Mouse (Mus musculus): ENCODE results near the gene Hax1. TPM values are rescaled to one million over a fixed set of nuclear protein-coding genes. Genes with fewer than 3 reads are reported as not detected.
A peak's percentile ranks its signal among the peaks of the same experiment; 100 is the strongest.

The Hax1 gene
- polyA plus RNA-seq, 1 experiment from 2014 or later = 141 TPM

- no peak overlapping the region for H3K4me3 ChIP-seq
- WGBS = 84% methylated on average over 5 of the region's 5 CpGs
- no peak overlapping the region for H3K9ac ChIP-seq
- no peak overlapping the region for H3K27ac ChIP-seq
- no peak for ATAC-seq (ENCODE audit: low FRiP score)
- no peaks in the 10 kb centered on the region for H3K27me3 ChIP-seq
- H3K36me3 ChIP-seq = no peaks in the 10 kb centered on the region
- no peaks in the 10 kb centered on the region for H3K9me3 ChIP-seq (replicated peaks)
- no peaks in the 10 kb centered on the region for H3K4me1 ChIP-seq
- no peak overlapping the region for H3K4me2 ChIP-seq (replicated peaks)
Measured at GRCm38 (mm10) chr3:89982426-89982825, 16.2 kb downstream of the Hax1 start.

- no peaks in the 10 kb centered on the region for H3K36me3 ChIP-seq
- ATAC-seq (ENCODE audit: low FRiP score) = no peak
- no peaks in the 10 kb centered on the region for H3K27me3 ChIP-seq
- no peak overlapping the region for H3K27ac ChIP-seq
- H3K4me1 ChIP-seq = no peaks in the 10 kb centered on the region
- H3K4me2 ChIP-seq (replicated peaks) = no peak overlapping the region
- H3K9me3 ChIP-seq (replicated peaks) = no peaks in the 10 kb centered on the region
- no peak overlapping the region for H3K4me3 ChIP-seq
- no peak overlapping the region for H3K9ac ChIP-seq
Measured at GRCm38 (mm10) chr3:89976859-89977258, 21.7 kb downstream of the Hax1 start.

GRCm38 (mm10) chr3:89968509-89968908, 30.1 kb downstream of the Hax1 start:
- no peak for ATAC-seq (ENCODE audit: low FRiP score)
- no peaks in the 10 kb centered on the region for H3K9me3 ChIP-seq (replicated peaks)
- 77% methylated on average over 7 of the region's 7 CpGs for WGBS

GRCm38 (mm10) chr3:89966946-89967345, 31.6 kb downstream of the Hax1 start:
- Histone ChIP-seq H3K36me3 (no peaks in the 10 kb centered on the region; the same call in 1 of the 2 replicates), H3K4me1 (peaks cover 14% of the 10 kb centered on the region), H3K4me2 (replicated peaks) (no peak overlapping the region), H3K4me3 (no peak overlapping the region), H3K27ac (no peak overlapping the region), H3K27me3 (no peaks in the 10 kb centered on the region), H3K9ac (no peak overlapping the region), H3K9me3 (replicated peaks) (no peaks in the 10 kb centered on the region)
- ATAC-seq (ENCODE audit: low FRiP score) = no peak
- 79% methylated on average over 4 of the region's 4 CpGs for WGBS

More at GRCm38 (mm10) chr3:89968509-89968908, 30.1 kb downstream of the Hax1 start:
- Histone ChIP-seq H3K27me3 (no peaks in the 10 kb centered on the region), H3K4me2 (replicated peaks) (no peak overlapping the region), H3K9ac (no peak overlapping the region), H3K4me3 (no peak overlapping the region), H3K27ac (no peak overlapping the region), H3K4me1 (peaks cover 10% of the 10 kb centered on the region), H3K36me3 (no peaks in the 10 kb centered on the region; the same call in 1 of the 2 replicates)

GRCm38 (mm10) chr3:89965972-89966371, 32.6 kb downstream of the Hax1 start:
- H3K9ac ChIP-seq = no peak overlapping the region
- H3K36me3 ChIP-seq = no peaks in the 10 kb centered on the region; the same call in 1 of the 2 replicates
- H3K4me3 ChIP-seq = no peak overlapping the region
- H3K27ac ChIP-seq = no peak overlapping the region
- H3K9me3 ChIP-seq (replicated peaks) = no peaks in the 10 kb centered on the region
- no peaks in the 10 kb centered on the region for H3K27me3 ChIP-seq
- WGBS = 94% methylated on average over 5 of the region's 5 CpGs
- H3K4me1 ChIP-seq = peaks cover 24% of the 10 kb centered on the region
- H3K4me2 ChIP-seq (replicated peaks) = no peak overlapping the region
- ATAC-seq (ENCODE audit: low FRiP score) = no peak

GRCm38 (mm10) chr3:89965557-89965956, 33.0 kb downstream of the Hax1 start:
- H3K4me2 ChIP-seq (replicated peaks) = no peak overlapping the region
- WGBS = 94% methylated on average over 8 of the region's 8 CpGs
- no peak overlapping the region for H3K9ac ChIP-seq
- no peak overlapping the region for H3K4me3 ChIP-seq
- H3K36me3 ChIP-seq = no peaks in the 10 kb centered on the region; the same call in 1 of the 2 replicates
- H3K27me3 ChIP-seq = no peaks in the 10 kb centered on the region
- no peaks in the 10 kb centered on the region for H3K9me3 ChIP-seq (replicated peaks)
- no peak for ATAC-seq (ENCODE audit: low FRiP score)
- peaks cover 28% of the 10 kb centered on the region for H3K4me1 ChIP-seq
- no peak overlapping the region for H3K27ac ChIP-seq

- no peaks in the 10 kb centered on the region for H3K9me3 ChIP-seq (replicated peaks)
- H3K36me3 ChIP-seq = peaks cover 2% of the 10 kb centered on the region
- H3K4me1 ChIP-seq = peaks cover 42% of the 10 kb centered on the region
- peak overlapping the region; percentile 96 for H3K9ac ChIP-seq
- no peak for ATAC-seq (ENCODE audit: low FRiP score)
- H3K4me2 ChIP-seq (replicated peaks) = peak overlapping the region; percentile 97
- H3K4me3 ChIP-seq = peak overlapping the region; percentile 84
- H3K27me3 ChIP-seq = no peaks in the 10 kb centered on the region
- peak overlapping the region; percentile 92 for H3K27ac ChIP-seq
- WGBS = 37% methylated on average over 22 of the region's 22 CpGs
Measured at GRCm38 (mm10) chr3:89963926-89964739, 34.4 kb downstream of the Hax1 start.

- Histone ChIP-seq H3K9me3 (replicated peaks) (no peaks in the 10 kb centered on the region), H3K27me3 (no peaks in the 10 kb centered on the region), H3K4me3 (peak within 1 kb of the TSS; percentile 84), H3K9ac (peak within 1 kb of the TSS; percentile 96), H3K4me2 (replicated peaks) (peak within 1 kb of the TSS; percentile 97), H3K4me1 (peaks cover 49% of the 10 kb centered on the region), H3K36me3 (peaks cover 10% of the 10 kb centered on the region), H3K27ac (peak within 1 kb of the TSS; percentile 92)
- WGBS = under 1% methylated on average over 29 of the region's 35 CpGs
- peak; percentile 73 for ATAC-seq (ENCODE audit: low FRiP score)
Measured at GRCm38 (mm10) chr3:89963221-89963763, 35.3 kb downstream of the Hax1 start, which contains the start of gene Atp8b2. TSS of gene Atp8b2 (minus strand) at chr3:89963508.

GRCm38 (mm10) chr3:89962751-89963220, 35.8 kb downstream of the Hax1 start:
- Histone ChIP-seq H3K27ac (peak overlapping the region; percentile 92), H3K4me1 (peaks cover 49% of the 10 kb centered on the region), H3K36me3 (peaks cover 15% of the 10 kb centered on the region), H3K9ac (peak overlapping the region; percentile 96), H3K27me3 (no peaks in the 10 kb centered on the region), H3K4me2 (replicated peaks) (peak overlapping the region; percentile 97), H3K4me3 (peak overlapping the region; percentile 84), H3K9me3 (replicated peaks) (no peaks in the 10 kb centered on the region)
- peak; percentile 35 for ATAC-seq (ENCODE audit: low FRiP score)
- WGBS = under 1% methylated on average over 30 of the region's 30 CpGs

- peak overlapping the region; percentile 84 for H3K4me3 ChIP-seq
- H3K36me3 ChIP-seq = peaks cover 21% of the 10 kb centered on the region
- no peak for ATAC-seq (ENCODE audit: low FRiP score)
- peak overlapping the region; percentile 92 for H3K27ac ChIP-seq
- no peaks in the 10 kb centered on the region for H3K27me3 ChIP-seq
- WGBS = 11% methylated on average over 14 of the region's 14 CpGs
- H3K9me3 ChIP-seq (replicated peaks) = no peaks in the 10 kb centered on the region
- peak overlapping the region; percentile 96 for H3K9ac ChIP-seq
- peaks cover 49% of the 10 kb centered on the region for H3K4me1 ChIP-seq
- H3K4me2 ChIP-seq (replicated peaks) = peak overlapping the region; percentile 97
Measured at GRCm38 (mm10) chr3:89962059-89962750, 36.4 kb downstream of the Hax1 start.

GRCm38 (mm10) chr3:89961436-89961835, 37.1 kb downstream of the Hax1 start:
- Histone ChIP-seq H3K9me3 (replicated peaks) (no peaks in the 10 kb centered on the region), H3K4me2 (replicated peaks) (peak overlapping the region; percentile 97), H3K27me3 (no peaks in the 10 kb centered on the region), H3K4me1 (peaks cover 49% of the 10 kb centered on the region), H3K4me3 (peak overlapping the region; percentile 84), H3K27ac (no peak overlapping the region), H3K9ac (peak overlapping the region; percentile 96), H3K36me3 (peaks cover 28% of the 10 kb centered on the region)
- no peak for ATAC-seq (ENCODE audit: low FRiP score)
- 60% methylated on average over 4 of the region's 4 CpGs for WGBS

GRCm38 (mm10) chr3:89960469-89960868, 38.1 kb downstream of the Hax1 start:
- peak overlapping the region; percentile 97 for H3K4me2 ChIP-seq (replicated peaks)
- H3K4me3 ChIP-seq = peak overlapping the region; percentile 84
- peak overlapping the region; percentile 49 for H3K27ac ChIP-seq
- H3K36me3 ChIP-seq = peaks cover 38% of the 10 kb centered on the region
- no peaks in the 10 kb centered on the region for H3K27me3 ChIP-seq
- ATAC-seq (ENCODE audit: low FRiP score) = peak; percentile 88
- 0% methylated on average over 30 of the region's 30 CpGs for WGBS
- no peaks in the 10 kb centered on the region for H3K9me3 ChIP-seq (replicated peaks)
- H3K4me1 ChIP-seq = peaks cover 49% of the 10 kb centered on the region
- peak overlapping the region; percentile 96 for H3K9ac ChIP-seq
